Mouse (Mus musculus) kidney, adult 2 months (tissue): ENCODE data around the gene Kirrel3. TPM values are rescaled to one million over a fixed set of nuclear protein-coding genes. Genes with fewer than 3 reads are reported as not detected.

Experiments used
- DNase-seq: peaks from one replicate; pipeline ENCODE4 v3.0.0; 2021
- H3K27ac ChIP-seq: fragments of 200-500 bp; 2 replicates; pipeline ENCODE4 v1.5.1; 2012; ENCODE audit warnings: low read depth, low read length, control low read depth, inconsistent platforms; ENCODE audit not compliant: insufficient read depth
- H3K27me3 ChIP-seq: fragments of 200-500 bp; replicated peaks from 2 replicates; pipeline ENCODE4 v1.6.1; 2012; ENCODE audit warnings: mild to moderate bottlenecking, moderate library complexity, low read length, inconsistent platforms; ENCODE audit not compliant: control insufficient read depth, insufficient read depth
- H3K36me3 ChIP-seq: fragments of 200-500 bp; 2 replicates; pipeline ENCODE4 v1.6.1; 2012; ENCODE audit warnings: mild to moderate bottlenecking, moderate library complexity, low read length, inconsistent platforms; ENCODE audit not compliant: control insufficient read depth, insufficient read depth
- H3K4me1 ChIP-seq: fragments of 200-500 bp; 2 replicates; pipeline ENCODE4 v1.6.1; 2011; ENCODE audit warnings: low read length; ENCODE audit not compliant: control insufficient read depth, insufficient read depth
- H3K4me3 ChIP-seq: fragments of 200-500 bp; 2 replicates; pipeline ENCODE4 v1.5.1; 2011; ENCODE audit warnings: mild to moderate bottlenecking, low read depth, low read length, control low read depth; ENCODE audit not compliant: insufficient read depth
- CTCF ChIP-seq: fragments of 200-500 bp; conservative IDR thresholded peaks from 2 replicates; pipeline ENCODE4 v1.5.1; 2011; ENCODE audit warnings: low read depth, mild to moderate bottlenecking, control low read depth, low read length, moderate library complexity, mixed read lengths; ENCODE audit not compliant: insufficient read depth, insufficient read length
- POLR2A ChIP-seq: fragments of 200-500 bp; IDR thresholded peaks from one replicate; pipeline ENCODE4 v1.6.1; 2011; ENCODE audit warnings: low read depth, low read length, control low read depth
- WGBS: fragments of 180-500 bp; shearing (Covaris S2); methylation state at CpG from one replicate; pipeline ENCODE4 v1.1.7; 2018; 5-methylcytosine and 5-hydroxymethylcytosine counted together
- polyA plus RNA-seq: library from polyadenylated mRNA; depleted of rRNA; stranded (reverse); fragments of >200 nt; gene quantifications from 2 replicates; pipeline ENCODE4 v1.2.3, GENCODE M21; 2012

The Kirrel3 gene
- polyA plus RNA-seq, 1 experiment = 0.47 TPM

- no peak for DNase-seq
- Histone ChIP-seq H3K4me1 (no peaks in the 10 kb centered on the region), H3K27ac (no peak overlapping the region), H3K4me3 (no peak overlapping the region), H3K36me3 (no peaks in the 10 kb centered on the region), H3K27me3 (no peaks in the 10 kb centered on the region)
- TF ChIP-seq POLR2A (no peak), CTCF (no peak)
- 97% methylated on average over 4 of the region's 4 CpGs for WGBS
These were observed 285.3 kb downstream of the Kirrel3 start for GRCm38 (mm10) chr9:34770951-34771350.

DNA sequence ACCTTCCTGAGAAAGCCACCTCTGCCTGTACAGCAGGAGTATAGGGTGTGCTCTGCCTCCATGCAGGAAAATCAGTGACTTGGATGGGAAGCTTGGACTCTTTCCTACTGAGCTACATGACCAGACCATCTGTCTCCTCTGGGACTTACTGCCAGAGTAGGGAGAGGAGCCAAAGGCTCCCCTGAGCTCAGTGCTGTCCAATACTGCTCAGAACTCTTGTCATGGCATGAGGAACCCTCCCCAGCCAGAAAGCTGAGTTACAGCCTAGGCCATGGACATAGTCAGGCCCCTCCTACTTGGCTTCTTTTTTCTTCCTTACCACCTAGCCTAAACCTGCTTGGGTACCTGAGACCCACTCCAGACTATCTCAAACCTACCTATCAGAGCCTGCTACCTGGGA is 285.7 kb downstream of the Kirrel3 start:
- no peak for DNase-seq
- H3K27me3 ChIP-seq = no peaks in the 10 kb centered on the region
- no peaks in the 10 kb centered on the region for H3K36me3 ChIP-seq
- no peak overlapping the region for H3K27ac ChIP-seq
- TF ChIP-seq CTCF = no peak
- no peak for TF ChIP-seq POLR2A
- no peaks in the 10 kb centered on the region for H3K4me1 ChIP-seq
- H3K4me3 ChIP-seq = no peak overlapping the region

GRCm38 (mm10) chr9:34772022-34772437 is 286.3 kb downstream of the Kirrel3 start:
- DNase-seq = no peak
- H3K27ac ChIP-seq = no peak overlapping the region
- H3K36me3 ChIP-seq = no peaks in the 10 kb centered on the region
- no peak for TF ChIP-seq POLR2A
- TF ChIP-seq CTCF = no peak
- 88% methylated on average over 9 of the region's 9 CpGs for WGBS
- no peak overlapping the region for H3K4me3 ChIP-seq
- H3K4me1 ChIP-seq = no peaks in the 10 kb centered on the region
- no peaks in the 10 kb centered on the region for H3K27me3 ChIP-seq

DNA sequence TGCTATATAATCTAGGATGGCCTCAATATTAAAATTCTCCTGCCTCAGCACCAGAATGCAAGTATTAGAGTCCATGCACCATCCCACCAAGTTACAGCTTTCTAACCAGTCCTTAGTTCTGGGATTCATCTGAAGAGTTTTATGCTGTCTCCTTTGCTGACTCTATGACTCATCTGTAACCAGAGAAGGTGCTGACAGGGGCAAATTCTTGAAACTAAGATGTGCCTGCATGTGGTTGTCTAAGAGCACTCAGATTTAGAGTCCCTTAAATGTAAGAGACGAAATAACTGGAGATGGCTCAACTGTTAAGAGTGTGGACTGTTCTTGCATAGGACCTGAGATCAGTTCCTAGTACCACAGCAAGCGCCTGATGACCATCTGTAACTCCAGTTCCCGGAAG is 295.7 kb downstream of the Kirrel3 start:
- no peak overlapping the region for H3K27ac ChIP-seq
- TF ChIP-seq POLR2A (no peak), CTCF (no peak)
- H3K36me3 ChIP-seq = no peaks in the 10 kb centered on the region
- no peak overlapping the region for H3K4me3 ChIP-seq
- H3K4me1 ChIP-seq = no peaks in the 10 kb centered on the region
- DNase-seq = no peak
- H3K27me3 ChIP-seq = no peaks in the 10 kb centered on the region
- 76% methylated on average over 3 of the region's 3 CpGs for WGBS

GRCm38 (mm10) chr9:34787915-34788314 is 302.2 kb downstream of the Kirrel3 start:
- Histone ChIP-seq H3K27ac (no peak overlapping the region), H3K4me3 (no peak overlapping the region), H3K4me1 (no peaks in the 10 kb centered on the region), H3K27me3 (no peaks in the 10 kb centered on the region; the same call in 1 of the 2 replicates), H3K36me3 (no peaks in the 10 kb centered on the region)
- 44% methylated on average over 3 of the region's 3 CpGs for WGBS
- no peak for DNase-seq
- TF ChIP-seq CTCF = no peak
- no peak for TF ChIP-seq POLR2A

DNA sequence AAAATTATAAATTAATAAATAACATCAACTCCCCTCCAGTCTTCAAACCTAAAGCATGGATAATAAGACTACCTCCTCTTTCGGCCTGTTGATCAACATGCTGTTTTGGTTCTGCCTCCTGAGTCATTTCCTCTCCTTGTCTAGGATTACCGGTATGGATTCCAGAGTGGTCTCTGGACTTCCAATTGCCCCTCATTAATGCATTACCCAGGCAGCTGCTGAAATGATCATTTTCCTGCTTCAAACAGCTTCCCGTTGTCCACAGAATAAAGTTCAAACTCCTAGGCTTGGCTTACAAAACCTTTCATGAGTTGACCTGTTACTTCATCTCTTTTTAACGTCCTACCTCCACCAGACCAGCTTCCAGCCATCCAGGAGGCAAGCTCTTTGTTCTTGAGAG is 309.5 kb downstream of the Kirrel3 start:
- H3K4me1 ChIP-seq = no peaks in the 10 kb centered on the region
- no peak for DNase-seq
- no peak overlapping the region for H3K27ac ChIP-seq
- H3K36me3 ChIP-seq = no peaks in the 10 kb centered on the region
- TF ChIP-seq CTCF = no peak
- no peak for TF ChIP-seq POLR2A
- no peak overlapping the region for H3K4me3 ChIP-seq
- no peaks in the 10 kb centered on the region; the same call in 1 of the 2 replicates for H3K27me3 ChIP-seq
- 24% methylated on average over 4 of the region's 4 CpGs for WGBS

DNA sequence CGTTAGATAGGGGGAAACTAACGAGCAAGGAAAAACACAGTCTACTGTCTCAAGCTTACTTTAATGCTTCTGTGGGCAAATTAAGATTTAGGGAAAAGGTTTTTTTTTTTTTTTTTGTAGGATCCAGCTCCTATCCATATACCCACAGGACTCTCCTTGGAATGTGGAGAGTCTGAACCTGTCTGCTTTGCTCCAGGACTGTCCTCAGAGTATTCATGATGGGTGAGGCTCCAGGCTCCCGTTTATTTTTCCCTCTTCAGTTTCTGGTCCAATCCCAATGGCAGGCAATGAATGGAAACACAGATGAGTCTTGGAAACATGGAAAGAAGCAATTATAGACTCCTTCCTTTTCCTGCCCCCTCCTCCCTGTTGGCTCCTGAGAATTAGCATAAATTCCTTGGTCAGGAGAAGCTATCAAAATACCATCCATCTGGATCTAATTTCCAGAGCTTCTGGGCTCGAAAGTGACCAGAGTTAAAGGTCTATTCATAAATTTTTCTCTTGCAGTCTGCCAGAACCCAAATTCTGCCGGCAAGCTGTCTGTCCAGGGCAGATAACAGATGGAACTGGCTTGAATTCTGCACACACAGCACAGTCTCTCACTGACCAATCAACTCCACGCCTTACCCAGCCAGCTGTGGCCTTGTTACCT is 312.1 kb downstream of the Kirrel3 start:
- 33% methylated on average over 6 of the region's 6 CpGs for WGBS
- no peak overlapping the region for H3K4me3 ChIP-seq
- DNase-seq = peak; percentile 9
- no peak overlapping the region for H3K27ac ChIP-seq
- TF ChIP-seq CTCF (no peak), POLR2A (no peak)
- H3K36me3 ChIP-seq = no peaks in the 10 kb centered on the region
- H3K4me1 ChIP-seq = no peaks in the 10 kb centered on the region
- no peaks in the 10 kb centered on the region for H3K27me3 ChIP-seq

GRCm38 (mm10) chr9:34801662-34802061 is 316.0 kb downstream of the Kirrel3 start:
- no peak for DNase-seq
- WGBS = 81% methylated on average over 6 of the region's 6 CpGs
- H3K27me3 ChIP-seq = no peaks in the 10 kb centered on the region
- H3K4me1 ChIP-seq = no peaks in the 10 kb centered on the region
- TF ChIP-seq CTCF = no peak
- TF ChIP-seq POLR2A = no peak
- H3K4me3 ChIP-seq = no peak overlapping the region
- no peaks in the 10 kb centered on the region for H3K36me3 ChIP-seq
- H3K27ac ChIP-seq = no peak overlapping the region
